Mouse (Mus musculus) kidney, adult 2 months (tissue): Measurements from ENCODE around the gene Tmem191c. TPM values are rescaled to one million over a fixed set of nuclear protein-coding genes. Genes with fewer than 3 reads are reported as not detected.
"Not testable (repeated sequence)": the region's sequence is repeated elsewhere in the genome, so short reads cannot be mapped to it uniquely, and the experiment has no call there.

Source experiments
- DNase-seq: peaks from one replicate; pipeline ENCODE4 v3.0.0; 2021
- H3K27ac ChIP-seq: fragments of 200-500 bp; 2 replicates; pipeline ENCODE4 v1.5.1; 2012; ENCODE audit warnings: low read depth, low read length, control low read depth, inconsistent platforms; ENCODE audit not compliant: insufficient read depth
- H3K27me3 ChIP-seq: fragments of 200-500 bp; replicated peaks from 2 replicates; pipeline ENCODE4 v1.6.1; 2012; ENCODE audit warnings: mild to moderate bottlenecking, moderate library complexity, low read length, inconsistent platforms; ENCODE audit not compliant: control insufficient read depth, insufficient read depth
- H3K36me3 ChIP-seq: fragments of 200-500 bp; 2 replicates; pipeline ENCODE4 v1.6.1; 2012; ENCODE audit warnings: mild to moderate bottlenecking, moderate library complexity, low read length, inconsistent platforms; ENCODE audit not compliant: control insufficient read depth, insufficient read depth
- H3K4me1 ChIP-seq: fragments of 200-500 bp; 2 replicates; pipeline ENCODE4 v1.6.1; 2011; ENCODE audit warnings: low read length; ENCODE audit not compliant: control insufficient read depth, insufficient read depth
- H3K4me3 ChIP-seq: fragments of 200-500 bp; 2 replicates; pipeline ENCODE4 v1.5.1; 2011; ENCODE audit warnings: mild to moderate bottlenecking, low read depth, low read length, control low read depth; ENCODE audit not compliant: insufficient read depth
- CTCF ChIP-seq: fragments of 200-500 bp; conservative IDR thresholded peaks from 2 replicates; pipeline ENCODE4 v1.5.1; 2011; ENCODE audit warnings: low read depth, mild to moderate bottlenecking, control low read depth, low read length, moderate library complexity, mixed read lengths; ENCODE audit not compliant: insufficient read depth, insufficient read length
- POLR2A ChIP-seq: fragments of 200-500 bp; IDR thresholded peaks from one replicate; pipeline ENCODE4 v1.6.1; 2011; ENCODE audit warnings: low read depth, low read length, control low read depth
- WGBS: fragments of 180-500 bp; shearing (Covaris S2); methylation state at CpG from one replicate; pipeline ENCODE4 v1.1.7; 2018; 5-methylcytosine and 5-hydroxymethylcytosine counted together
- polyA plus RNA-seq: library from polyadenylated mRNA; depleted of rRNA; stranded (reverse); fragments of >200 nt; gene quantifications from 2 replicates; pipeline ENCODE4 v1.2.3, GENCODE M21; 2012; rRNA removed

Tmem191c gene
- 7.7 and 8.0 TPM in 2 replicates for polyA plus RNA-seq

- Histone ChIP-seq H3K27me3 (no peaks in the 10 kb centered on the region), H3K4me1 (no peaks in the 10 kb centered on the region), H3K36me3 (no peaks in the 10 kb centered on the region; the same call in 1 of the 2 replicates), H3K27ac (peak within 1 kb of the TSS; percentile 26; the same call in 1 of the 2 replicates), H3K4me3 (peak within 1 kb of the TSS; percentile 61)
- TF ChIP-seq CTCF: no peak
- no peak for TF ChIP-seq POLR2A
- WGBS: 59% methylated on average over 7 of the region's 7 CpGs
- DNase-seq: no peak
Observed at GRCm38 (mm10) chr16:17275721-17276120, at the start of gene Tmem191c. Gene Tmem191c, plus strand, starts transcription at chr16:17276077.

- H3K36me3 ChIP-seq: no peaks in the 10 kb centered on the region
- H3K4me3 ChIP-seq: no peak overlapping the region
- DNase-seq: no peak
- H3K27me3 ChIP-seq: no peaks in the 10 kb centered on the region
- H3K27ac ChIP-seq: no peak overlapping the region
- no peak for TF ChIP-seq POLR2A
- TF ChIP-seq CTCF: no peak
- H3K4me1 ChIP-seq: peaks cover 2% of the 10 kb centered on the region; the same call in 1 of the 2 replicates
Observed at GRCm38 (mm10) chr16:17226496-17226895, 49.4 kb upstream of the Tmem191c start.

DNA sequence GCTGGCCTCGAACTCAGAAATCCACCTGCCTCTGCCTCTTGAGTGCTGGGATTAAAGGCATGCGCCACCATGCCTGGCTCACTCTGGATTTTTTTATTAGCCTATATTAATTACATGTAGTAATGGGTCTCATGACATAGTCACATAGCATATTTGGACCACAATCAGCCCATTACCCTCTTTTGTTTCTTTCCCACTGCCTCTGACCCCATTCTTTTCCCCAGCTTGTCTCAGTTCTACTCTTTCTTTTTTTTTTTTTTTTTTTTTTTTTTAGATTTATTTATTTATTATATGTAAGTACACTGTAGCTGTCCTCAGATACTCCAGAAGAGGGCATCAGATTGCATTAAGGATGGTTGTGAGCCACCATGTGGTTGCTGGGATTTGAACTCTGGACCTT is 44.4 kb upstream of the Tmem191c start:
- H3K27ac ChIP-seq, H3K4me3 ChIP-seq, DNase-seq, H3K4me1 ChIP-seq, H3K27me3 ChIP-seq, H3K36me3 ChIP-seq: not testable (repeated sequence)
- WGBS: 94% methylated on average over 2 of the region's 2 CpGs

DNA sequence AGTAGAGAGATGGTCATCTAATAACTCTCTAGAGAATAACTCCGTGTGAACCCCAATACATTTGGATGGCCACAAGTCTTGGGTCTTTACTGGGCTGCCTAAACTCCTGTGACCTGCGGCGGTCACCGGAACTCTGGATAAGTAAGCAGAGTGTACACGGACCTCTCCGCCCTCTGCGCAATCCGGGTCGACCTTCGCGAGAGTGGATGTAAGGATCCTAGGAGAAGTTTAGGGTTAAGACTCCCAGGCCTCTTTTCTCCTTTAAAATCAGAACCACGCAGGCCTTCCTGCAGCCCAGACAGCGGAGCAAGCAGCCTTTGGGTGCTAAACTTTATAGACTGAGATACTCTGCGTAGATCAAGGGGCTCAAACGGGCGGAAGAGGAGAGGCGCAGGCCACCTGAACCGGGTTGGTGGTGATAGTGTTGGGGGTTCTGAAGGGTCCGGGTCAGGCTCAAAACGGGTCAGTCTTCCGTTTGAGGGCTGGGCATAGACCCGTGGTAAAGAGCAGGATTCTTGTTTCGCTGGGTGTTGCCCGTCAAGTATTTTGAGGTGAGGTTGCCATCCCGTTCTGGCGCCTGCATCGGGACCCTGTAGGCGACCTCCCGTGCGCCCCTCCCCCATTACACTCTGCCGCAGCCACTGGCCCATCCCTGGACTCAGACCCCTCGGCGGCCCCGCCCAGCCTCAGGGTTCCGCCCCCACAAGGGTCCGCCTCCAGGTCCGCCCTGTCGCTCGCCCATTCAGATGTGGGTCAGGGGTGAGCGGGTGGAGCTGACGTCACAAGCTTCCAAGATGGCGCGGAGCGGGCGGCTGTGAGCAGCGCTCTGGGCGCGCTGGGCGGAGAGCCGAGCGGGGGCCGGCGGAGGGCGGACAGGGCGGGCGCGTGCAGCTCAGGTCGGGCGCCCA is 42.8 kb upstream of the Tmem191c start, which contains the start of gene Hic2:
Gene Hic2, plus strand, starts transcription at position 779 of the 908 bp plus-strand sequence.
- no peak for TF ChIP-seq POLR2A
- no peak for TF ChIP-seq CTCF
- WGBS: 5% methylated on average over 59 of the region's 59 CpGs
- H3K36me3 ChIP-seq: no peaks in the 10 kb centered on the region
- peaks cover 6% of the 10 kb centered on the region; the same call in 1 of the 2 replicates for H3K4me1 ChIP-seq
- peak; percentile 97 for DNase-seq
- H3K4me3 ChIP-seq: peak within 1 kb of the TSS; percentile 70
- peak within 1 kb of the TSS; percentile 21; the same call in 1 of the 2 replicates for H3K27ac ChIP-seq
- no peaks in the 10 kb centered on the region for H3K27me3 ChIP-seq

DNA sequence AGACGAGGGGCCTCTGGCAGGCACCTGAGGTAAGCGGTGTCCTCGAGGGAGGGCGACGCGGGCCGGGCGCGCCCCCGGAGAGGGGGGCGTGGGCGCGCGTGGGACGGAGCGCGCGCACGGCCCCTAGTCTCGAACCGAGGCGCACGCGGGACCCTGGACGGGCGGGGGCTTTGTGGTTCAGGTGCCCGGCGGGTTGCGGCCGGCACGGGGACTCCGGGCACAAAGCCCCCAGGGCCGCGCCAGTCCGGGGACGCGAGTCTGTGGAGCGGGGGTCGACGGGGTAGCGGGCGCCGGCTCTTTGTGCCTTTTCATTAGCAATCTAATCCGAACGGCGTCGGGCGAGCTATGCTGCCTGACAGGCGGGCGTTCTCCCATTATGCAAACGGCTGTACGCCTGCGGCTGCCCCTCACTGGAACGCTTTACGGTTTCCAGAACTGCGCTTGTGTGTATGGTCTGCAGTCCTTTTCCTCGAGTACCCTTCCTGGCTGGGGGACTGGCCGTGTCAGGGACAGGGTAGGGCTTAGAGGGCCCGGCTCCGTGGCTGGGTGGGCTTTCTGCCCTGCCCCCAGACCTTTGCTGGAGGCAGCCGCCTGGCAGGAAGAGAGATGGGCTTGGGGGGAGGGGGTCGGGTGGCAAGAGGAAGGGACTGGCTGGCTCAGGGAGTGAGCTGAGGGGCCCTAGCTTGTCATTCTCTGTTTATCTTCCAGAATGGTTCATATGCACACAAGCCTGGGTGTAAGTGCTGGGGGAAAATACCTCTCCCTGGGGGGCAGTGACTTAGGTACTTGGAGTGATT is 42.0 kb upstream of the Tmem191c start:
- Histone ChIP-seq H3K4me1 (peaks cover 6% of the 10 kb centered on the region; the same call in 1 of the 2 replicates), H3K27ac (peak overlapping the region; percentile 18; the same call in 1 of the 2 replicates), H3K27me3 (no peaks in the 10 kb centered on the region), H3K4me3 (peak overlapping the region; percentile 70), H3K36me3 (no peaks in the 10 kb centered on the region)
- DNase-seq: peak; percentile 15
- WGBS: under 1% methylated on average over 62 of the region's 62 CpGs
- TF ChIP-seq POLR2A (no peak), CTCF (no peak)

- no peaks in the 10 kb centered on the region for H3K36me3 ChIP-seq
- WGBS: 11% methylated on average over 12 of the region's 12 CpGs
- no peak overlapping the region for H3K4me3 ChIP-seq
- TF ChIP-seq POLR2A (no peak), CTCF (no peak)
- H3K27me3 ChIP-seq: no peaks in the 10 kb centered on the region
- H3K4me1 ChIP-seq: peaks cover 8% of the 10 kb centered on the region; the same call in 1 of the 2 replicates
- H3K27ac ChIP-seq: no peak overlapping the region
- DNase-seq: no peak
Observed at GRCm38 (mm10) chr16:17234499-17234895, 41.4 kb upstream of the Tmem191c start.
